Mouse (Mus musculus) kidney, embryonic 15.5 days (tissue): ENCODE measurements around the gene Nol9. TPM values are rescaled to one million over a fixed set of nuclear protein-coding genes. Genes with fewer than 3 reads are reported as not detected.

Experiments
- ATAC-seq: fragments of 200-750 bp; cut with Nextera tagmentation; replicated peaks from 2 replicates; pipeline ENCODE4 v1.8.0; 2017; ENCODE audit warnings: moderate TSS enrichment; ENCODE audit not compliant: low FRiP score
- H3K27ac ChIP-seq: fragments of 300-500 bp; sonication (generic); 2 replicates; pipeline ENCODE4 v1.5.1; 2015; ENCODE audit warnings: mild to moderate bottlenecking, inconsistent platforms
- H3K27me3 ChIP-seq: fragments of 300-500 bp; sonication (generic); 2 replicates; pipeline ENCODE4 v1.6.1; 2015; ENCODE audit warnings: inconsistent platforms
- H3K36me3 ChIP-seq: fragments of 300-500 bp; sonication (generic); 2 replicates; pipeline ENCODE4 v1.6.1; 2015; ENCODE audit warnings: inconsistent platforms
- H3K4me1 ChIP-seq: fragments of 300-500 bp; sonication (generic); 2 replicates; pipeline ENCODE4 v1.6.1; 2015; ENCODE audit warnings: inconsistent platforms
- H3K4me2 ChIP-seq: fragments of 300-500 bp; sonication (generic); 2 replicates; pipeline ENCODE4 v1.6.1; 2015; ENCODE audit warnings: moderate library complexity, mild to moderate bottlenecking, inconsistent platforms
- H3K4me3 ChIP-seq: fragments of 300-500 bp; sonication (generic); replicated peaks from 2 replicates; pipeline ENCODE4 v1.5.1; 2015; ENCODE audit warnings: mild to moderate bottlenecking, inconsistent platforms
- H3K9ac ChIP-seq: fragments of 300-500 bp; sonication (generic); 2 replicates; pipeline ENCODE4 v1.6.1; 2015; ENCODE audit warnings: mild to moderate bottlenecking, inconsistent platforms
- H3K9me3 ChIP-seq: fragments of 300-500 bp; sonication (generic); replicated peaks from 2 replicates; pipeline ENCODE4 v1.6.1; 2016; ENCODE audit warnings: inconsistent platforms
- WGBS: fragments of 180-500 bp; shearing (Covaris S2); methylation state at CpG from one replicate; pipeline ENCODE4 v1.1.7; 2015; ENCODE audit warnings: mixed read lengths; 5-methylcytosine and 5-hydroxymethylcytosine counted together
- polyA plus RNA-seq: library from polyadenylated mRNA; unstranded; fragments of >200 nt; fragmentation: Nextera tagmentation; extraction: Ambion mirVana; gene quantifications from 2 replicates; pipeline ENCODE4 v1.2.1, GENCODE M21; 2015

Nol9 gene
- polyA plus RNA-seq, 1 experiment from 2014 or later = 36.8 TPM

GRCm38 (mm10) chr4:152002063-152002462, 37.1 kb upstream of the Nol9 start:
- Histone ChIP-seq H3K9me3 (no peaks in the 10 kb centered on the region), H3K9ac (no peak overlapping the region), H3K4me1 (peaks cover 21% of the 10 kb centered on the region), H3K27ac (no peak overlapping the region), H3K4me2 (no peak overlapping the region), H3K27me3 (no peaks in the 10 kb centered on the region), H3K36me3 (no peaks in the 10 kb centered on the region), H3K4me3 (no peak overlapping the region)
- 95% methylated on average over 3 of the region's 3 CpGs for WGBS
- no peak for ATAC-seq

GRCm38 (mm10) chr4:152006137-152006536, 33.0 kb upstream of the Nol9 start:
- H3K4me3 ChIP-seq = no peak overlapping the region
- H3K4me1 ChIP-seq = peaks cover 42% of the 10 kb centered on the region
- H3K27me3 ChIP-seq = no peaks in the 10 kb centered on the region
- no peak for ATAC-seq
- no peaks in the 10 kb centered on the region for H3K36me3 ChIP-seq
- no peak overlapping the region for H3K27ac ChIP-seq
- no peak overlapping the region for H3K9ac ChIP-seq
- no peaks in the 10 kb centered on the region for H3K9me3 ChIP-seq
- 81% methylated on average over 6 of the region's 6 CpGs for WGBS
- H3K4me2 ChIP-seq = no peak overlapping the region

- 46% methylated on average over 3 of the region's 3 CpGs for WGBS
- Histone ChIP-seq H3K36me3 (no peaks in the 10 kb centered on the region), H3K27me3 (no peaks in the 10 kb centered on the region), H3K4me2 (no peak overlapping the region), H3K9me3 (no peaks in the 10 kb centered on the region), H3K27ac (no peak overlapping the region), H3K4me3 (no peak overlapping the region), H3K9ac (no peak overlapping the region), H3K4me1 (peaks cover 48% of the 10 kb centered on the region)
- ATAC-seq = no peak
Observed at GRCm38 (mm10) chr4:152006812-152007211, 32.3 kb upstream of the Nol9 start.

DNA sequence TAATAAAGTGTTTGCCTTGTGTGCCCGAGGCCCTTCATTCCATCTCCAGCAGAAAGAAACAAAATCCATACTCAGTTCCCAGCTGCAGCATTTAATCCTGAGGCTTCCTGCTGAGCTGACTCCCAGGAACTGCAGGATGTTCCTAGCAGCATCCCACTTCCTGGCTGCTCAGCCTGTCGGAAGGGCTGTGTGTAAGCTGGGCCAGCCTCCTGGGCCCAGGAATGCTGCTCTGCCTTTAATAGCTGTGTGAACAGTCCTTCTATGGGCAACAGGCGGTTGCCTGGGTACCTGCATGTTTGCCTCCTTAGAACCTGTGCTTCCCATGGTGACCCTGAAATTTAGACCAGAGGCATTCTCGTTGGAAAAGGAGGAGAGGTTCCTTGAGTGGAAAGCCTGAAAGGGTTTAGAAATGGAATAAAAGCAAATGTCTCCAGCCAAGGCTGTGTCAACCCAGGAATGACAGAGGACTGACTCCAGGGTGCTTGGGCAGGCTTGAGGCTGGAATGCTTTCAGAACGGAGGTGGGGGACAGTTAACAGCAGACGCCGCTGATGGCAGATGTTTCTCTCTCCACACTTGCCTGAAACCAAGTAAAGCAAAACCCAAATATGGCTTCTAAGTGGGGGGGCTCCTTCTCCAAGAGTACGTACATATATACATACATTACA, 31.5 kb upstream of the Nol9 start:
- Histone ChIP-seq H3K4me2 (peak overlapping the region; percentile 94), H3K27me3 (no peaks in the 10 kb centered on the region), H3K36me3 (peaks cover 6% of the 10 kb centered on the region), H3K4me3 (peak overlapping the region; percentile 85), H3K4me1 (peaks cover 49% of the 10 kb centered on the region), H3K9ac (peak overlapping the region; percentile 67; the same call in 1 of the 2 replicates), H3K9me3 (no peaks in the 10 kb centered on the region), H3K27ac (peak overlapping the region; percentile 91)
- 6% methylated on average over 8 of the region's 8 CpGs for WGBS
- no peak for ATAC-seq

DNA sequence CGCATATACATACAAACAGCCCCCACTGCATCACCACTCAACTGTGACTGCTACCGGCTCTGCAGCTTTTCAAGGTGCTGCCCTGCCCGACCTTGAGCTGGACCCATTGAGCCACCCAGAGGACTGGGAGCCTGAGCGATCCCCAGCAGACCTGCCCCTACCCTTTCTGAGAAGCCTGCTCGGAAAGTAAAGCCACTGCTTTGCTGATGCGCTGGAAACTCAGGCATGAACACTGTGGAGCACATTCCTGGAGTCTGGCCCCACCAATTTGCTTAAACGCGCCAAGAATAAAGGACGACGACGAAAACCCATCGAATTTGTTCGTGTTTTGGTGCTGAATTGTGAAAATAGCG, 31.0 kb upstream of the Nol9 start:
- H3K27ac ChIP-seq = peak overlapping the region; percentile 91
- H3K27me3 ChIP-seq = no peaks in the 10 kb centered on the region
- peak overlapping the region; percentile 85 for H3K4me3 ChIP-seq
- peaks cover 11% of the 10 kb centered on the region for H3K36me3 ChIP-seq
- no peaks in the 10 kb centered on the region for H3K9me3 ChIP-seq
- peaks cover 54% of the 10 kb centered on the region for H3K4me1 ChIP-seq
- WGBS = under 1% methylated on average over 14 of the region's 14 CpGs
- H3K4me2 ChIP-seq = peak overlapping the region; percentile 94
- peak overlapping the region; percentile 67 for H3K9ac ChIP-seq
- peak; percentile 5; the same call in 1 of the 2 replicates for ATAC-seq

GRCm38 (mm10) chr4:152008622-152009075, 30.5 kb upstream of the Nol9 start, which contains the start of gene Klhl21:
Klhl21 (plus strand) TSS chr4:152008803.
- Histone ChIP-seq H3K27ac (peak within 1 kb of the TSS; percentile 91), H3K27me3 (no peaks in the 10 kb centered on the region), H3K4me1 (peaks cover 55% of the 10 kb centered on the region)

DNA sequence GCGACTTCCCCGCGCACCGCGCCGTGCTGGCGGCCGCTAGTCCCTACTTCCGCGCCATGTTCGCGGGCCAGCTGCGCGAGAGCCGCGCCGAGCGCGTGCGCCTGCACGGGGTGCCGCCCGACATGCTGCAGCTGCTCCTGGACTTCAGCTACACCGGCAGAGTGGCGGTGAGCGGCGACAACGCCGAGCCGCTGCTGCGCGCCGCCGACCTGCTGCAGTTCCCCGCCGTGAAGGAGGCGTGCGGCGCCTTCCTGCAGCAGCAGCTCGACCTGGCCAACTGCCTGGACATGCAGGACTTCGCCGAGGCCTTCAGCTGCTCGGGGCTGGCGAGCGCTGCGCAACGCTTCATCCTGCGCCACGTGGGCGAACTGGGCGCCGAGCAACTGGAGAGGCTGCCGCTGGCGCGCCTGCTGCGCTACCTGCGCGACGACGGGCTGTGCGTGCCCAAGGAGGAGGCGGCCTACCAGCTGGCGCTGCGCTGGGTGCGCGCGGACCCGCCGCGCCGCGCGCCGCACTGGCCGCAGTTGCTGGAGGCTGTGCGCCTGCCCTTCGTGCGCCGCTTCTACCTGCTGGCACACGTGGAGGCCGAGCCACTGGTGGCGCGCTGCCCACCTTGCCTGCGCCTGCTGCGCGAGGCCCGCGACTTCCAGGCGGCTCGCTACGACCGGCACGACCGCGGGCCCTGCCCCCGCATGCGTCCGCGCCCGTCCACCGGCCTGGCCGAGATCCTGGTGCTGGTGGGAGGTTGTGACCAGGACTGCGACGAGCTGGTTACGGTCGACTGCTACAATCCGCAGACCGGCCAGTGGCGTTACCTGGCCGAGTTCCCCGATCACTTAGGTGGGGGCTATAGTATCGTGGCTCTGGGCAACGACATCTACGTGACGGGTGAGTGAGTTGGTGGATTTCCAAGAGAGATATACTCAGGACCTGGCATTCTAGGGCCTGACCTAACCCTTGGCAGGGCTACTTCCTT, 29.8 kb upstream of the Nol9 start:
- no peaks in the 10 kb centered on the region for H3K27me3 ChIP-seq
- under 1% methylated on average over 115 of the region's 115 CpGs for WGBS
- H3K4me1 ChIP-seq = peaks cover 55% of the 10 kb centered on the region
- peaks cover 23% of the 10 kb centered on the region for H3K36me3 ChIP-seq
- no peaks in the 10 kb centered on the region for H3K9me3 ChIP-seq
- H3K27ac ChIP-seq = peak overlapping the region; percentile 91
- H3K4me3 ChIP-seq = peak overlapping the region; percentile 85
- H3K9ac ChIP-seq = peak overlapping the region; percentile 67
- peak; percentile 66 for ATAC-seq
- peak overlapping the region; percentile 94 for H3K4me2 ChIP-seq

More at GRCm38 (mm10) chr4:152008622-152009075, 30.5 kb upstream of the Nol9 start, which contains the start of gene Klhl21:
- Histone ChIP-seq H3K9me3 (no peaks in the 10 kb centered on the region), H3K9ac (peak within 1 kb of the TSS; percentile 67), H3K4me2 (peak within 1 kb of the TSS; percentile 94), H3K4me3 (peak within 1 kb of the TSS; percentile 85), H3K36me3 (peaks cover 16% of the 10 kb centered on the region)
- WGBS = under 1% methylated on average over 45 of the region's 45 CpGs
- ATAC-seq = peak; percentile 91

GRCm38 (mm10) chr4:152010091-152010706, 28.9 kb upstream of the Nol9 start:
- Histone ChIP-seq H3K9ac (peak overlapping the region; percentile 67), H3K9me3 (no peaks in the 10 kb centered on the region), H3K4me1 (peaks cover 55% of the 10 kb centered on the region), H3K4me3 (peak overlapping the region; percentile 85), H3K27ac (peak overlapping the region; percentile 91), H3K4me2 (peak overlapping the region; percentile 94), H3K36me3 (peaks cover 32% of the 10 kb centered on the region), H3K27me3 (no peaks in the 10 kb centered on the region)
- ATAC-seq = peak; percentile 19
- WGBS = 3% methylated on average over 10 of the region's 10 CpGs

- H3K4me2 ChIP-seq = peak overlapping the region; percentile 94
- H3K27ac ChIP-seq = peak overlapping the region; percentile 91; the same call in 1 of the 2 replicates
- H3K36me3 ChIP-seq = peaks cover 37% of the 10 kb centered on the region
- no peaks in the 10 kb centered on the region for H3K27me3 ChIP-seq
- peak overlapping the region; percentile 67 for H3K9ac ChIP-seq
- no peak for ATAC-seq
- H3K4me3 ChIP-seq = peak overlapping the region; percentile 85
- no peaks in the 10 kb centered on the region for H3K9me3 ChIP-seq
- peaks cover 55% of the 10 kb centered on the region for H3K4me1 ChIP-seq
- 15% methylated on average over 13 of the region's 13 CpGs for WGBS
Observed at GRCm38 (mm10) chr4:152010707-152011134, 28.4 kb upstream of the Nol9 start.

DNA sequence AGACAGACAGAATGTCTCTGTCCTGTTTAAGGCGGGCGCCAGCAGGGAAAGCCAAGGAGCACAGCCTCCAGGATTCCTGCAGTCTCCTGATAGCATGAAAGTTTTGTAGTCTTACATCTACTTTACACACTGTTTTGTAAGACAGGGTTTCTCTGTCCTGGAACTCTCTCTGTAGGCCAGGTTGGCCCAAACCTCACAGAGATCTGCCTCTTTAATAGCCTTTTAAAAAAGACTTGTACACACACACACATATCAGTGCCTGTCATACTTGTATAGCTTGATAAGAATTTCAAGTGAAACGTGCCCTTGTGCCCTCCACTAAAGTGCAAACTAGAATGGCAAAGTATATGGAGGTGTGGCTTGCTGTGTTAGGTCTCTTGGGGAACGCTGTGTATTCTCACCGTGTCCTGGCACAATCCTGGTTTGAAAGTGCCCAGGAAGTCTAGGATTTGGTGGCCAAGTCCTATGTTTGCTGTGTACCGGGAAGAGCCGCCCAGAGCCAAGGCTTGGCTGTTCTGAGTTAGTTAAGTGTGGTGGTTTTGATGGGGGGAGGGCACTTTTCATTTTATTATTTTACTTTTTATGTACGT, 27.9 kb upstream of the Nol9 start:
- H3K36me3 ChIP-seq = peaks cover 42% of the 10 kb centered on the region
- peaks cover 55% of the 10 kb centered on the region for H3K4me1 ChIP-seq
- peak overlapping the region; percentile 67 for H3K9ac ChIP-seq
- H3K27me3 ChIP-seq = no peaks in the 10 kb centered on the region
- peak overlapping the region; percentile 85 for H3K4me3 ChIP-seq
- no peaks in the 10 kb centered on the region for H3K9me3 ChIP-seq
- no peak for ATAC-seq
- no peak overlapping the region for H3K27ac ChIP-seq
- WGBS = 81% methylated on average over 8 of the region's 8 CpGs
- H3K4me2 ChIP-seq = peak overlapping the region; percentile 94

- no peak overlapping the region for H3K4me3 ChIP-seq
Observed at GRCm38 (mm10) chr4:152012109-152012508, 27.0 kb upstream of the Nol9 start.

More at GRCm38 (mm10) chr4:152012109-152012508, 27.0 kb upstream of the Nol9 start:
- no peak overlapping the region for H3K9ac ChIP-seq
- no peaks in the 10 kb centered on the region for H3K27me3 ChIP-seq
- WGBS = 89% methylated on average over 16 of the region's 16 CpGs
- H3K36me3 ChIP-seq = peaks cover 47% of the 10 kb centered on the region
- peaks cover 48% of the 10 kb centered on the region for H3K4me1 ChIP-seq
- no peak overlapping the region for H3K27ac ChIP-seq
- H3K9me3 ChIP-seq = no peaks in the 10 kb centered on the region
- no peak for ATAC-seq
- no peak overlapping the region for H3K4me2 ChIP-seq
